Mouse (Mus musculus) cerebellum, postnatal 36 days (tissue): ENCODE measurements around the gene Stk25.

Experiments
- DNase-seq, 2 experiments: peaks; one replicate each; pipeline ENCODE4 v3.0.0; 2021 to 2022; ENCODE audit warnings: mixed read lengths in 2 of 2

Stk25 gene

GRCm38 (mm10) chr1:93668791-93669548 lies 10.5 kb upstream of the Stk25 start:
- DNase-seq, result peak; percentile 59 to 70

- DNase-seq, result no peak
These were observed 9.4 kb upstream of the Stk25 start for GRCm38 (mm10) chr1:93667760-93668400.

GRCm38 (mm10) chr1:93657025-93657360 lies 1.5 kb downstream of the Stk25 start:
- no peak for DNase-seq

- no peak for DNase-seq
These were observed 2.0 kb downstream of the Stk25 start for GRCm38 (mm10) chr1:93656325-93657024.

- DNase-seq, result no peak
These were observed 3.7 kb downstream of the Stk25 start for GRCm38 (mm10) chr1:93654798-93655197.

GRCm38 (mm10) chr1:93654275-93654674 lies 4.2 kb downstream of the Stk25 start:
- DNase-seq, result no peak

- DNase-seq, result no peak
These were observed 8.8 kb downstream of the Stk25 start for GRCm38 (mm10) chr1:93649604-93650172.

GRCm38 (mm10) chr1:93642692-93643091 lies 15.8 kb downstream of the Stk25 start:
- DNase-seq, result no peak

- no peak for DNase-seq
These were observed 16.5 kb downstream of the Stk25 start for GRCm38 (mm10) chr1:93641978-93642377.

- no peak for DNase-seq
These were observed 22.1 kb downstream of the Stk25 start for GRCm38 (mm10) chr1:93636211-93636897.

- DNase-seq, result peak; percentile 98
These were observed 22.8 kb downstream of the Stk25 start for GRCm38 (mm10) chr1:93635580-93636192.

- peak in 1 of 2 experiments; percentile 63 for DNase-seq
These were observed 23.3 kb downstream of the Stk25 start for GRCm38 (mm10) chr1:93635091-93635579.

GRCm38 (mm10) chr1:93634481-93634891 lies 24.0 kb downstream of the Stk25 start:
- peak in 1 of 2 experiments; percentile 9 for DNase-seq

GRCm38 (mm10) chr1:93632723-93633122 lies 25.7 kb downstream of the Stk25 start:
- no peak for DNase-seq

GRCm38 (mm10) chr1:93630796-93631195 lies 27.7 kb downstream of the Stk25 start:
- no peak for DNase-seq

- no peak for DNase-seq
These were observed 34.0 kb downstream of the Stk25 start for GRCm38 (mm10) chr1:93624502-93624901.

- no peak for DNase-seq
These were observed 39.5 kb downstream of the Stk25 start for GRCm38 (mm10) chr1:93618948-93619347.

GRCm38 (mm10) chr1:93618059-93618748 lies 40.3 kb downstream of the Stk25 start:
- no peak for DNase-seq

- no peak for DNase-seq
These were observed 48.7 kb downstream of the Stk25 start for GRCm38 (mm10) chr1:93609762-93610161.

- no peak for DNase-seq
These were observed 49.7 kb downstream of the Stk25 start for GRCm38 (mm10) chr1:93608696-93609245.
